Mouse (Mus musculus): ENCODE results near the gene Poln.

Poln gene

DNA sequence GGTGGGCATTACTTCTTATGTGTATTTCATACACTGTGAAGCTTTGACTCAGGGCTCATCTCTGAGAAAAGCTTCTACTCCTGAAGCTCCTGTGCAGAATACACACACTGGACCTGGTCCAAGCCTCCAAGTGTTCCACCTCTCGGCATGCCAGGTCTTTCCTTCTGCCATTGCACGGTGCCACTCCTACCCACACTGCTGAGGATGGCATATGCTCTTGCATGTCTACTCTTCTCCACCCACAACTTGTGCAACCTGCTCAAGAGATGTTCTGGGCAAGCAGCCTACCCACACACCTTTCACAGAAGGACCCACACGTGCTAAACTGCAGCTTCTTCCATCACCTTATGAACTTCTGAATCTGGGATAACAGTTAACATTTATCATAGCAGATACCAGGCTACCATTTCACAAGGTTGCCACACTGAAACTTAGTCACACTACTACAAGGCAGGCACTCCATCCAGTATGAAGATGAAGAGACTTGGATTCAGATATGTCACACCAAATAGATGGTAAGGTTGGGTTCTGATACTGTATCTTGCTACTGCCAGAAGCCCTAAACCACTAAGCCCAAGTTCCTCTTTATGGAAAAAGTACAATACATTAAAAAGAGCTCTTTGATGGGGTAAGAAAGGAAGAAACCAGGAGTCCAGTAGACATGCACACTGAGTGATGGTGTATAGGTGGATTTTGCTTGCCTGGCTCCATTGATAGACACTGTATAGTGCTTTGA is 50.0 kb downstream of the Poln start:
- DNase-seq (ENCODE audit: low spot score in 2 of 2): no peak

GRCm38 (mm10) chr5:34105681-34106080 is 63.6 kb downstream of the Poln start:
- DNase-seq (ENCODE audit: low spot score in 2 of 2): no peak

DNA sequence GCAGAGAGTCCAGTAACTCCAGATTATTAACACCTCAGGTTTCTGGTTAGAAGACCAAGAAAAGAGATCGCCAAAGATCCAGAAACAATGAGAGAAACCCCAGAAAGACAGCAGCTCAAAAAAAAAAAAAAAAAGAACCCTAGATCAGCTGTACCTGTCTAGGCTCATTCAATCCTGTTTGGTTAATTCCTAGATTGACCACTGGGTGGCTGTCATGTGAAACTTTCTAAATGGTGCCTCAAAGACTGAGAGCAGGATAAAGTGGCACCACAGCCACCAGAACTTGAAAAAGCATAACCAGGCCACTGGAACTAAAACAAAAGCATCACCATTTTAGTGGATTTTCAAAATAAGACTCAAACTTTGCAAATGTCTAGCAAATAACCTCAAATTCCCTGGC is 71.9 kb downstream of the Poln start:
- peak in 1 of 2 experiments; percentile 23 for DNase-seq (ENCODE audit: low spot score in 2 of 2)

GRCm38 (mm10) chr5:34093021-34093420 is 76.2 kb downstream of the Poln start:
- no peak for DNase-seq (ENCODE audit: low spot score in 2 of 2)

DNA sequence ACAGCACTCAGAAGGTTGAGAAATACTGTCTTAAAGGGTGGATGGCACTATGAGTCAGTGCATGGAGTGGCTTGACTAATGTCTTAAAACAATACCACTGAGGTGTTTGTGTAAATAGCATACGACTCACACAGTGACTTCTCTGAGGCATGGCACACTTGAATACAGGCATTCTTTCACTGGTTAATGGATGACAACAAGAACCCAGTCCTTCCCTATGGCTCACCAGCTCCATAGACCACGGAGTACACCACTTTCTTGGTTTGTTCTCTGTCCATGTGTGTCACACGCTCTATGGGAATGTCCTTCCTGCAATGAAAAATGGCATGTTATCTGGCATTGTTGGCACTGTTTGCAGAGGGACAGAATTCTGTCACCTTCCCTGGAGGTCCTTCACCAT is 136.7 kb downstream of the Poln start:
- DNase-seq (ENCODE audit: low spot score in 2 of 2): no peak

GRCm38 (mm10) chr5:34031022-34031421 is 138.2 kb downstream of the Poln start:
- DNase-seq (ENCODE audit: low spot score in 2 of 2): no peak

- no peak for DNase-seq (ENCODE audit: low spot score in 2 of 2)
These were observed 139.1 kb downstream of the Poln start for GRCm38 (mm10) chr5:34030101-34030500.

GRCm38 (mm10) chr5:34018968-34019367 is 150.3 kb downstream of the Poln start:
- peak in 1 of 2 experiments; percentile 4 for DNase-seq (ENCODE audit: low spot score in 2 of 2)

DNA sequence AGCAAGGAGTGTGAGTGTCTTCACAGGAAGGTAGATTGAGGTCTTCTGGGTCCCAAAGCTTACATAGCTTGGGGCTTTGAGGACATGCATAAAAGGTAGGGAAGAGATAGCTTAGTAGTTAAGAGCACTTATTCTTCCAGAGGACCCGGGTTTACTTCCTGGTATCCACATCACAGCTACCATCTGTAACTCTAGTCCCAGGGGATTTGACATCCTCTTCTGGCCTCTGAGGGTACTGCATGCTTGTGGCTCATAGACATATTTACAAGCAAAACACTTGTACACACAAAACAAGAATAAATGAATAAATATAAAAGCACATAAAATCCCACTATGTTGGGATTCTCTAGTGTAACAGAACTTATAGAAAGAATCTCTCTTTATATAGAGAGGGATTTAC is 154.6 kb downstream of the Poln start:
- DNase-seq (ENCODE audit: low spot score in 2 of 2): no peak

- peak in 1 of 2 experiments; percentile 50 for DNase-seq (ENCODE audit: low spot score in 2 of 2)
These were observed 161.8 kb downstream of the Poln start for GRCm38 (mm10) chr5:34007392-34007941.

DNA sequence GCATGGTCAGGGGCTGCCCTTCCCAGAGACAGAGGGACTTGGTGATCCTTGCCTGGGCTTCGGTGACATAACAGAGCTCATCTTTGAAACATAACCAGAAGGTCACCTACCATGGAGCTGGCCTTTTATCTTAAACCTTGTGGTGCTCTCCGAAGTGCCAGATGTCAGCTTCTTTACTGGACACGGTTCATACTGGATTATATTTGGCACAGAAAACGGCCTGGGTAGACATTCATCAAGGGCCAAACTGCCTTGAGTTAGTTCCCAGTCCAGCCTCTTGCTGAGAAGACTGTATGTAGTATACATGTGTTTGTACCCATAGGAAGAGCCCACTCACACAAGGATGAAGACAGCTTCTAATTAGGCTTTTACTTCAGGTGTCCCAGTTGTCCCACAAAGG is 162.4 kb downstream of the Poln start:
- DNase-seq (ENCODE audit: low spot score in 2 of 2): no peak

GRCm38 (mm10) chr5:34004618-34005017 is 164.6 kb downstream of the Poln start:
- peak in 1 of 2 experiments; percentile 58 for DNase-seq (ENCODE audit: low spot score in 2 of 2)

DNA sequence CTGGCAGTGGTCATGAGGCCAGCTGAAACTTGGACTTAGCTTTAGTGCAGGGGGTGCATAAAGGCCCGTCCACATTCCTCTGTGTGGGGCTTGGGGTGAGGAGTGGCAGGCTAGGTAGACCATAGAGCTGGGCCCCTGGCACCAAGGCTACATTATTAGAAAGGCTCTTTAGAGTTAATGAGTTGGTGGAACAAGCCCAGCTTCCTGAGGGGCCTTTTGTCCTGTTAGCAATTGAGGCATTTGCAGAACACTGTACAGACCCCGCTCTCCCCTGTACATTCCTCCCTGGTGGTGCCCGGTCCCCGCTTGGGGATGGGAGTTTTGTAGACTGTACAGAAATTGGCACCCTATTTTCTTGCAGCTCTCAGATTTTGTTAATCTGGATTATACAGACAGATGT is 166.6 kb downstream of the Poln start:
- no peak for DNase-seq (ENCODE audit: low spot score in 2 of 2)

- DNase-seq (ENCODE audit: low spot score in 2 of 2): no peak
These were observed 167.8 kb downstream of the Poln start for GRCm38 (mm10) chr5:34001401-34001800.

DNA sequence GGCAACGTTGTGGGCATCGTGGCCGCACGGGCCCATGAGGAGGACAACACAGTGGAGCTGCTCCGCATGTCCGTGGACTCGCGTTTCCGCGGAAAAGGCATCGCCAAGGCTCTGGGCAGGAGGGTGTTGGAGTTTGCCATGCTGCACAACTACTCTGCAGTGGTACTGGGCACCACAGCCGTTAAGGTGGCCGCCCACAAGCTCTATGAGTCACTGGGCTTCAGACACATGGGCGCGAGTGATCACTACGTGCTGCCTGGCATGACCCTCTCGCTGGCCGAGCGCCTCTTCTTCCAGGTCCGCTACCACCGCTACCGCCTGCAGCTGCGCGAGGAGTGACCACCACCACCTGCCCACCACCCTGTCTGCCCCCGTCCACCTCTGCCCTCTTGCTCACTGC is 168.4 kb downstream of the Poln start:
- peak in 1 of 2 experiments; percentile 62 for DNase-seq (ENCODE audit: low spot score in 2 of 2)

DNA sequence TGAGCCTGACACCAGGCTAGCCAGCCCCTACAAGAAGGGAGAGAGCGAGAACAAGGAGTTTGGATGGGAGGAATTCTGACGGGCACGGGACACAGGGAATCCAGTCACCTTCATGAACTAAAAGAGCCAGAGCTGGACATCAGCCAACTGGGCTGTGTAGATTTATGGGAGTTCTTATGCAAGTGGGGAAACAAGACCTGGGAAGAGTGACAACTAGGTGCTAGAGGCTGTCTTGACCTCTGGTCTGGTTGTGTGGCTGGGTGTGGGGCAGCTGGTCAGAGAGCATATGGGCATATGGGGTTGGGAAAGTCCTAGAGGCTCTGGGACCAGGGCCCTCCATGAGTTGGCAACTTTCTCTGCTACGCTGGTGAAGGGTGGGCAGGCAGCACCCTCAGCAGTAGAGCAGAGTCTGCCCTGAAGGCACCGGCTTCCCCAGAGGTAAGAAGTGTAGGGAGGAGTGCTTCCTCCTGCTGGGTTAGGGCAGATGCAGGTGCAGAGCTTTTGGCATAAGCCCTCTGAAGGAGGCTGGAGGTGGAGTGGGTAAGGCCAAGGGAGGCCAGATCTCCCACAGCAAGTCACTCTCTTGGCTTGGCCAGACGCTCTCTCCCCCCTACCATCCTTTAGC is 169.7 kb downstream of the Poln start:
- DNase-seq (ENCODE audit: low spot score in 2 of 2): peak in 1 of 2 experiments; percentile 56

DNA sequence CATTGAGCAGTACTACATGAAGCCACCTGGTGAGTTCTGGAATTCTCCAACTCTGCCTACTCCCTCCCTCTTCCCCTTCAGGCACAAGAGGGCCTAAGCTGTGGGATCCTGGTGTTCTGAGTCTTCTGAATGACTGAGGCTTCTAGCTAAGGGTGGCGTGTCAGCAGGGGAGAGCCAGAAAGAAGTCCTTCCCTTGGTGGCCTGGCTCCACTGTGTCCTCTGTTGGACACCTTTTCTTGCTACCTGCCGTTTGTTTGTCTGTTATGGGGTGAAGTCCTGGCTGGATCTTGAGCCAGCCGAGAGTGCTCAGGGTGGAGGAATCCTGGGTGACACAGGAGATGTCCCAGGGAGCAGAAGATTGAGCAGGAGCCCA is 170.8 kb downstream of the Poln start:
- peak in 1 of 2 experiments; percentile 57 for DNase-seq (ENCODE audit: low spot score in 2 of 2)

DNA sequence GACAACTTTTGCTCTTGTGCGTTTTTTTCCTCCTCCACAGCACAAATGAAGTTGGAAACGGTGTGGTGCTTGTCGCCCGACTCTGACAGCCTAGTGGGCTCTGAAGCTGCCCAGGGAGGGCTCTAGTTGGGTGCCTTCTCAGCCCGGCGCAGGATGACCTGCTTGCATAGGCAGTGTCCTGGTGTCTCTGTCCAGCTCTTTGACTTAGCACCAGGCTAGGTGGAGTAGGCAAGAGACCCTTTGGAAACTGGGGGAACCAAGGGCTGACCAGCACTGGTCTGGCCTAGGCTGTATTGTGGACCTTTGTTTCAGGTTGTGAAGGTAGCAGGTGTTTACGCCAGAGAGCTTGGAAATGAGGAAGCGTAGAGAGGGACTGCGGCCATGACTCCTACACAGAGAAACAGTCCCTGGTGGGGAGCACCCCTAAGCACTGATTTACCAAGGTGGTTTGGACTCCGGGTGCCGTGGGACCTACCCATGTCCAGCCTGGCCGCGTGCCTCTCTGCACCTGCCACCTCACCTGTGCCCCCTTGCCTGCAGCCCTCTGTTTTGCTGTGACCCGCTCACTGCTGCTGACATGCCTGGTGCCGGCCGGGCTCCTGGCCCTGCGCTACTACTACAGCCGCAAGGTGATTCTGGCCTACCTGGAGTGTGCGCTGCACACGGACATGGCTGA is 171.3 kb downstream of the Poln start:
- no peak for DNase-seq (ENCODE audit: low spot score in 2 of 2)

GRCm38 (mm10) chr5:33997051-33997741 is 172.1 kb downstream of the Poln start:
- DNase-seq (ENCODE audit: low spot score in 2 of 2): peak in 1 of 2 experiments; percentile 71

DNA sequence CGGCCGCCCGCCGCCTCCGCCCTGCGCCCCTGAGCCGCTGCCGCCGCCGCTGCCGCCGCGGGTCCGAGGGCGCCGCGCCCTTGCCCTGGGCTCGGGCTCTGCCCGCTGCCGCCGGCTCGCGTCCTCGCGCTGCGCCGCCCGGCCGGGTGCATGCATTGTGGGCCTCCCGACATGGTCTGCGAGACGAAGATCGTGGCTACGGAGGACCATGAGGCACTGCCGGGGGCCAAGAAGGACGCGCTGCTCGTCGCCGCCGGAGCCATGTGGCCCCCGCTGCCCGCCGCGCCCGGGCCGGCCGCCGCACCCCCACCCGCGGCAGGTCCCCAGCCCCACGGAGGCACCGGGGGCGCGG is 172.6 kb downstream of the Poln start:
- DNase-seq (ENCODE audit: low spot score in 2 of 2): no peak

- peak; percentile 52 to 76 for DNase-seq (ENCODE audit: low spot score in 2 of 2)
These were observed 173.2 kb downstream of the Poln start, which contains the start of gene Nat8l for GRCm38 (mm10) chr5:33995843-33996693. Gene Nat8l (plus strand): TSS chr5:33995984.
